Mouse (Mus musculus) brain, embryonic 14.5 days (tissue): ENCODE results near the gene Setx. TPM values are rescaled to one million over a fixed set of nuclear protein-coding genes. Genes with fewer than 3 reads are reported as not detected.

Experiments
- DNase-seq: peaks from one replicate; pipeline ENCODE4 v3.0.0-alpha.2; 2011; ENCODE audit warnings: low read depth
- CTCF ChIP-seq: fragments of 200-500 bp; IDR thresholded peaks from 2 replicates; pipeline ENCODE4 v1.5.1; 2012; ENCODE audit warnings: inconsistent platforms, mild to moderate bottlenecking, moderate library complexity, borderline replicate concordance; ENCODE audit not compliant: insufficient read depth, insufficient read length; ENCODE audit errors: extremely low read depth
- POLR2A ChIP-seq: fragments of 200-500 bp; IDR thresholded peaks from 2 replicates; pipeline ENCODE4 v1.6.1; 2012; ENCODE audit warnings: mild to moderate bottlenecking, inconsistent platforms, borderline replicate concordance; ENCODE audit not compliant: poor library complexity, insufficient read depth, insufficient read length, severe bottlenecking; ENCODE audit errors: extremely low read depth
- polyA plus RNA-seq: library from polyadenylated mRNA; depleted of rRNA; stranded (reverse); fragments of >200 nt; gene quantifications from 2 replicates; pipeline ENCODE4 v1.2.3, GENCODE M21; 2012; rRNA removed

Gene Setx
- polyA plus RNA-seq, 1 experiment = 20.3 TPM

GRCm38 (mm10) chr2:29230191-29230835, 106.3 kb downstream of the Setx start:
- peak; percentile 76 for DNase-seq
- TF ChIP-seq POLR2A = no peak
- TF ChIP-seq CTCF = no peak

Other genes starting within 250 kb of the Setx start
- 25.3 and 45.9 TPM in 2 replicates for gene Barhl1, start 207.5 kb upstream of the Setx start, polyA plus RNA-seq
- 0.79 and 1.8 TPM in 2 replicates for gene Cfap77, start 69.1 kb upstream of the Setx start, polyA plus RNA-seq
- gene Ttf1, start 63.9 kb upstream of the Setx start, polyA plus RNA-seq = 16.5 and 16.6 TPM in 2 replicates
- gene Ntng2, start 128.8 kb downstream of the Setx start, polyA plus RNA-seq = 76.2 and 76.6 TPM in 2 replicates
- gene Med27, start 222.6 kb downstream of the Setx start, polyA plus RNA-seq = 64.9 and 105 TPM in 2 replicates